In genomic region chr2:18765481-18766249, GRCm38 (mm10) we compare ENCODE assay signal across 8 mouse cellular contexts.
DNase-seq lines count a peak whose midpoint lies in the region; ATAC-seq and TF ChIP-seq lines count a peak whose summit lies in the region.

No protein-coding gene starts in this region.

- peak overlapping the region; percentile 96 for H3K4me3 ChIP-seq in heart, adult 2 months
- peak overlapping the region; percentile 90 for H3K4me3 ChIP-seq in kidney, adult 2 months (ENCODE audit: insufficient read depth, low read depth, low read length)

- peak overlapping the region; percentile 35 for H3K9ac ChIP-seq in heart, adult 2 months (ENCODE audit: low read depth, low read length)

- peak; percentile 18 for ATAC-seq in Patski

- TF ChIP-seq EP300 in heart, adult 2 months (IDR thresholded peaks at IDR 0.05; ENCODE audit: insufficient read depth, low read depth, low read length): no peak

- TF ChIP-seq CTCF in Patski (IDR thresholded peaks at IDR 0.05): no peak
- TF ChIP-seq CTCF in heart, adult 2 months (IDR thresholded peaks at IDR 0.05): no peak
- TF ChIP-seq CTCF in kidney, adult 2 months (conservative IDR thresholded peaks at IDR 0.05; ENCODE audit: insufficient read depth, insufficient read length, low read depth, low read length): no peak

- H3K4me1 ChIP-seq in heart, adult 2 months (ENCODE audit: control insufficient read depth, insufficient read depth, low read length): peaks cover 2% of the 10 kb centered on the region
- no peaks in the 10 kb centered on the region for H3K4me1 ChIP-seq in kidney, adult 2 months (ENCODE audit: control insufficient read depth, insufficient read depth, low read length)

- intact Hi-C loops in heart, adult 2 months (cut with DNase I): loop anchor here (2.0 to 10.0 kb wide), 7 partner anchors 73 to 738 kb away; partner anchors contain the start of genes Bmi1, Dnajc1, Skida1 and Spag6

- CTCF ChIA-PET in Patski (lab: Charles Lee): interaction anchor here (1.2 to 2.7 kb wide), 4 partner anchors 33 to 719 kb away, joined by 3 to 9 read pairs (median 4); no protein-coding TSS in a partner anchor

- POLR2A ChIA-PET in Patski (lab: Charles Lee): interaction anchor here (0.6 to 2.6 kb wide), 5 partner anchors 93 to 721 kb away, joined by 4 to 6 read pairs (median 4); no protein-coding TSS in a partner anchor

- peaks cover 5% of the 10 kb centered on the region for H3K36me3 ChIP-seq in heart, adult 2 months (ENCODE audit: control insufficient read depth, insufficient read depth, low read length)
- no peaks in the 10 kb centered on the region for H3K36me3 ChIP-seq in kidney, adult 2 months (ENCODE audit: control insufficient read depth, insufficient read depth, low read length)

- DNase-seq in embryo, embryonic 10.5 days (ENCODE audit: low spot score): peak; percentile 33
- no peak for DNase-seq in embryo, embryonic 10 days (ENCODE audit: low spot score)
- DNase-seq in Patski (ENCODE audit: low read depth, low spot score): no peak
- peak; percentile 34 to 59 for DNase-seq in heart, adult 2 months
- DNase-seq in kidney, adult 2 months: peak; percentile 30
- DNase-seq in lung, postnatal 14 days: peak; percentile 17
- DNase-seq in thymus, postnatal 14 days: peak; percentile 23
- DNase-seq in right cerebral cortex, postnatal 14 days: no peak

- TF ChIP-seq POLR2A in heart, adult 2 months (IDR thresholded peaks at IDR 0.05; ENCODE audit: insufficient read depth, low read depth, low read length): peak; percentile 58
- TF ChIP-seq POLR2A in kidney, adult 2 months (IDR thresholded peaks at IDR 0.05; ENCODE audit: low read depth, low read length): no peak

- in situ Hi-C loops in Patski (cut with MboI; ENCODE audit: low pct_unique_long_range_greater_than_20kb): loop anchor here (10.0 kb wide), 5 partner anchors 91 to 711 kb away; partner anchors contain the start of genes 4930426L09Rik, Bmi1, Commd3 and Dnajc1

- WGBS in heart, adult 2 months: 4% methylated on average over 12 of the region's 12 CpGs
- 18% methylated on average over 12 of the region's 12 CpGs for WGBS in kidney, adult 2 months

- no peaks in the 10 kb centered on the region for H3K79me2 ChIP-seq in heart, adult 2 months (replicated peaks; ENCODE audit: control insufficient read depth, insufficient read depth, low read length)

- no peaks in the 10 kb centered on the region for H3K27me3 ChIP-seq in Patski
- no peaks in the 10 kb centered on the region for H3K27me3 ChIP-seq in heart, adult 2 months (ENCODE audit: control insufficient read depth, insufficient read depth, low read length)
- no peaks in the 10 kb centered on the region for H3K27me3 ChIP-seq in kidney, adult 2 months (replicated peaks; ENCODE audit: control insufficient read depth, insufficient read depth, low read length)

- H3K27ac ChIP-seq in heart, adult 2 months: peak overlapping the region; percentile 99
- H3K27ac ChIP-seq in kidney, adult 2 months (ENCODE audit: insufficient read depth, low read depth, low read length): peak overlapping the region; percentile 100

Comparison
In these comparisons a context has a peak if more than half of its experiments do, and no peak if none do; other contexts are left out.
1. DNase-seq: peak in embryo, embryonic 10.5 days (single experiment), heart, adult 2 months (2 of 2), kidney, adult 2 months (single experiment), lung, postnatal 14 days (single experiment) and thymus, postnatal 14 days (single experiment); none in embryo, embryonic 10 days (single experiment), Patski (single experiment) and right cerebral cortex, postnatal 14 days (single experiment).